Mouse (Mus musculus) brain, embryonic 14.5 days (tissue): ENCODE measurements at regions not wholly inside any gene's neighbourhood (a gene's known extent, or its start where the extent isn't known, plus 50 kb on each side); places are given as distances from the start of the nearest gene placed in this dataset.

Experiments used
- CTCF ChIP-seq: fragments of 200-500 bp; IDR thresholded peaks from 2 replicates; pipeline ENCODE4 v1.5.1; 2012; ENCODE audit warnings: inconsistent platforms, mild to moderate bottlenecking, moderate library complexity, borderline replicate concordance; ENCODE audit not compliant: insufficient read depth, insufficient read length; ENCODE audit errors: extremely low read depth
- POLR2A ChIP-seq: fragments of 200-500 bp; IDR thresholded peaks from 2 replicates; pipeline ENCODE4 v1.6.1; 2012; ENCODE audit warnings: mild to moderate bottlenecking, inconsistent platforms, borderline replicate concordance; ENCODE audit not compliant: poor library complexity, insufficient read depth, insufficient read length, severe bottlenecking; ENCODE audit errors: extremely low read depth

- peak; percentile 66; the same call in 1 of the 2 replicates for TF ChIP-seq CTCF
- no peak for TF ChIP-seq POLR2A
Observed at GRCm38 (mm10) chr8:53869997-53870596, 207.3 kb upstream of the Vegfc start.
